Comparison of ENCODE assay signal across 7 mouse cellular contexts in the genomic region with DNA sequence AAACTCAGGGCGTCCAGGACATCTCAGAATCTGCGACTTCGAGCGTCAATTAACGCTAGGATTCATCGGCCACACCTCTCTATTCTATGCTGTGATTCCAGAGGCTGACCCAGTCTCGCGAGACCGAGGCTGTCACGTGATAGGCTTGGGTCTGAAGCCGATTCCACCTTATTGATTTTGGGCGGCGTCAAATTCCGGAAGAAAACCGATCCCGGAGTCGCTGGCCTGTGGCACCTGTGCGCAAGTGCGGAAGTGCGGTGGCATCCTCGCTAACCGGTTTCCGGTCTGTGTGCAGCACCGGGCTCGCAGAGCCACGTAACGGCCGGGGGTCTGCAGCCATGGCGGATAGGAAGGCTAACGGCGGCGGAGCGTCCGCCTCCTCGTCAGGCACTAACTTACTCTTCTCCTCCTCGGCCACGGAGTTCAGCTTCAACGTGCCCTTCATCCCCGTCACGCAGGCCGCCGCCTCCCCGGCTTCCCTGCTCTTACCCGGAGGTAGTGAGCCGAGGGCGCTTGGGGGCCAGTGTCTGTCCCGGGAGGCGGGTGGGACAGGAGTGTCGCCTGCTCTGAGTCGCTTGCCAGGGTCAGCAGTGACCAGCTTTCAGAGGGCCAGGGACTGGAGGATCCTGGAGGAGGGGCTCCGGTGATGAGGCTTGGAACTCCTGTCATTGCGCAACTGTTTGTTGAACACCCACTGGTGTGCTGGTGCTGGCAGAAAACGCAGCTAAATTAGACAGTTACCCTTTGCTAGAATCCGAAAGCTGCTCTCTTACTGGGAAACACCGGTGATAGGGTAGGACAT. TPM values are rescaled to one million over a fixed set of nuclear protein-coding genes. Genes with fewer than 3 reads are reported as not detected.
DNase-seq lines count a peak whose midpoint lies in the region; ATAC-seq lines count a peak whose summit lies in the region.

Gene Sec23ip, plus strand, starts transcription at position 260 of the 802 bp plus-strand sequence.

- no peaks in the 10 kb centered on the region for H3K27me3 ChIP-seq in embryonic facial prominence, embryonic 11.5 days (ENCODE audit: control insufficient read depth, insufficient read depth, low read length)
- peaks cover 4% of the 10 kb centered on the region; the same call in 1 of the 2 replicates for H3K27me3 ChIP-seq in limb, embryonic 10.5 days (ENCODE audit: low read depth, poor library complexity, severe bottlenecking)
- H3K27me3 ChIP-seq in midbrain, embryonic 13.5 days = peaks cover 12% of the 10 kb centered on the region

- no peaks in the 10 kb centered on the region for H3K9me3 ChIP-seq in embryonic facial prominence, embryonic 11.5 days (replicated peaks; ENCODE audit: control insufficient read depth, low read length)
- H3K9me3 ChIP-seq in limb, embryonic 10.5 days (replicated peaks) = no peaks in the 10 kb centered on the region
- no peaks in the 10 kb centered on the region for H3K9me3 ChIP-seq in midbrain, embryonic 13.5 days

- peak; percentile 98 for DNase-seq in adrenal gland, postnatal 14 days
- peak; percentile 99 for DNase-seq in embryonic facial prominence, embryonic 11.5 days (ENCODE audit: low spot score)
- DNase-seq in kidney, adult 11 months = peak; percentile 99
- peak; percentile 99 for DNase-seq in limb, embryonic 10.5 days (ENCODE audit: low spot score)
- peak; percentile 94 for DNase-seq in spleen, adult 12 weeks (ENCODE audit: low spot score)

- under 1% methylated on average over 55 of the region's 55 CpGs for WGBS in embryonic facial prominence, embryonic 11.5 days
- WGBS in limb, embryonic 10.5 days = under 1% methylated on average over 50 of the region's 55 CpGs
- under 1% methylated on average over 55 of the region's 55 CpGs for WGBS in midbrain, embryonic 13.5 days

- ATAC-seq in embryonic facial prominence, embryonic 11.5 days (replicated peaks; ENCODE audit: insufficient number of reproducible peaks, low FRiP score, low TSS enrichment, low read depth) = peak; percentile 86
- peak; percentile 76 for ATAC-seq in granulocyte monocyte progenitor cell, adult 5-6 weeks (replicated peaks; ENCODE audit: poor library complexity, severe bottlenecking)
- ATAC-seq in midbrain, embryonic 13.5 days = peak; percentile 89

- peak within 1 kb of the TSS; percentile 76 for H3K4me2 ChIP-seq in embryonic facial prominence, embryonic 11.5 days (ENCODE audit: low read depth, low read length)
- peak within 1 kb of the TSS; percentile 95 for H3K4me2 ChIP-seq in midbrain, embryonic 13.5 days (replicated peaks)

- H3K36me3 ChIP-seq in embryonic facial prominence, embryonic 11.5 days (replicated peaks; ENCODE audit: control insufficient read depth, insufficient read depth, low read depth, low read length) = no peaks in the 10 kb centered on the region
- H3K36me3 ChIP-seq in limb, embryonic 10.5 days = peaks cover 13% of the 10 kb centered on the region
- peaks cover under 1% of the 10 kb centered on the region; the same call in 1 of the 2 replicates for H3K36me3 ChIP-seq in midbrain, embryonic 13.5 days

- no peaks in the 10 kb centered on the region for H3K4me1 ChIP-seq in embryonic facial prominence, embryonic 11.5 days (ENCODE audit: control insufficient read depth, insufficient read depth, low read length)
- H3K4me1 ChIP-seq in limb, embryonic 10.5 days = peaks cover 14% of the 10 kb centered on the region
- H3K4me1 ChIP-seq in midbrain, embryonic 13.5 days (replicated peaks) = peaks cover 46% of the 10 kb centered on the region

- H3K4me3 ChIP-seq in embryonic facial prominence, embryonic 11.5 days (ENCODE audit: low read depth, low read length) = peak within 1 kb of the TSS; percentile 95
- peak within 1 kb of the TSS; percentile 99 for H3K4me3 ChIP-seq in limb, embryonic 10.5 days
- peak within 1 kb of the TSS; percentile 99 for H3K4me3 ChIP-seq in midbrain, embryonic 13.5 days (replicated peaks)

- peak within 1 kb of the TSS; percentile 86 for H3K9ac ChIP-seq in embryonic facial prominence, embryonic 11.5 days (replicated peaks; ENCODE audit: low read length)
- H3K9ac ChIP-seq in midbrain, embryonic 13.5 days (replicated peaks) = peak within 1 kb of the TSS; percentile 93

- H3K27ac ChIP-seq in embryonic facial prominence, embryonic 11.5 days (replicated peaks; ENCODE audit: low read depth, low read length) = no peak within 1 kb of the TSS
- H3K27ac ChIP-seq in limb, embryonic 10.5 days = peak within 1 kb of the TSS; percentile 89
- peak within 1 kb of the TSS; percentile 75 for H3K27ac ChIP-seq in midbrain, embryonic 13.5 days

RNA-seq across cellular contexts. Expression of gene Sec23ip, which starts in this region (rescaled TPM):
- 38.2 and 40.8 TPM in 2 replicates for total RNA-seq in adrenal gland, postnatal 14 days (2021)
- polyA plus RNA-seq in embryonic facial prominence, embryonic 11.5 days (2014; fragmentation: Nextera tagmentation; extraction: Ambion mirVana) = 38.3 and 38.4 TPM in 2 replicates
- 29.6 and 32.0 TPM in 2 replicates for total RNA-seq in granulocyte monocyte progenitor cell, adult 5-6 weeks (2014; fragmentation: Nextera tagmentation)
- total RNA-seq in granulocyte monocyte progenitor cell, adult 5-6 weeks (2017) = 42.6 and 46.0 TPM in 2 replicates
- 37.1 and 39.1 TPM in 2 replicates for polyA plus RNA-seq in limb, embryonic 10.5 days (2016; fragmentation: Nextera tagmentation; extraction: Ambion mirVana)
- polyA plus RNA-seq in midbrain, embryonic 13.5 days (2015; fragmentation: Nextera tagmentation; extraction: Ambion mirVana) = 42.3 and 44.6 TPM in 2 replicates
